Mouse (Mus musculus): ENCODE data around the gene Ptpre. TPM values are rescaled to one million over a fixed set of nuclear protein-coding genes. Genes with fewer than 3 reads are reported as not detected.

The Ptpre gene
- polyA plus RNA-seq, 1 experiment: 6.4 TPM

- DNase-seq (ENCODE audit: low read depth, low spot score): peak; percentile 75
- WGBS: 49% methylated on average over 8 of the region's 8 CpGs
These were observed 94.7 kb downstream of the Ptpre start for GRCm38 (mm10) chr7:135631776-135632552.

GRCm38 (mm10) chr7:135632716-135633258, 95.5 kb downstream of the Ptpre start:
- DNase-seq (ENCODE audit: low read depth, low spot score): no peak
- WGBS: 72% methylated on average over 7 of the region's 7 CpGs

- WGBS: 83% methylated on average over 16 of the region's 16 CpGs
- no peak for DNase-seq (ENCODE audit: low read depth, low spot score)
These were observed 97.8 kb downstream of the Ptpre start for GRCm38 (mm10) chr7:135634851-135635624.

GRCm38 (mm10) chr7:135637406-135637980, 100.2 kb downstream of the Ptpre start:
- WGBS: 27% methylated on average over 13 of the region's 13 CpGs
- DNase-seq (ENCODE audit: low read depth, low spot score): no peak

- DNase-seq (ENCODE audit: low read depth, low spot score): no peak
- WGBS: 74% methylated on average over 2 of the region's 2 CpGs
These were observed 102.1 kb downstream of the Ptpre start for GRCm38 (mm10) chr7:135639361-135639760.

GRCm38 (mm10) chr7:135641698-135642507, 104.6 kb downstream of the Ptpre start:
- DNase-seq (ENCODE audit: low read depth, low spot score): no peak
- 56% methylated on average over 14 of the region's 14 CpGs for WGBS

GRCm38 (mm10) chr7:135644452-135644851, 107.2 kb downstream of the Ptpre start:
- DNase-seq (ENCODE audit: low read depth, low spot score): no peak
- 79% methylated on average over 1 of the region's 1 CpGs for WGBS

GRCm38 (mm10) chr7:135646976-135647375, 109.7 kb downstream of the Ptpre start:
- WGBS: 81% methylated on average over 6 of the region's 6 CpGs
- DNase-seq (ENCODE audit: low read depth, low spot score): no peak

- 76% methylated on average over 8 of the region's 8 CpGs for WGBS
- no peak for DNase-seq (ENCODE audit: low read depth, low spot score)
These were observed 111.5 kb downstream of the Ptpre start for GRCm38 (mm10) chr7:135648821-135649220.

- 82% methylated on average over 1 of the region's 1 CpGs for WGBS
- no peak for DNase-seq (ENCODE audit: low read depth, low spot score)
These were observed 112.0 kb downstream of the Ptpre start for GRCm38 (mm10) chr7:135649306-135649705.

- 75% methylated on average over 5 of the region's 5 CpGs for WGBS
- no peak for DNase-seq (ENCODE audit: low read depth, low spot score)
These were observed 112.8 kb downstream of the Ptpre start for GRCm38 (mm10) chr7:135650061-135650460.

GRCm38 (mm10) chr7:135651831-135652511, 114.7 kb downstream of the Ptpre start:
- no peak for DNase-seq (ENCODE audit: low read depth, low spot score)
- WGBS: 47% methylated on average over 18 of the region's 18 CpGs

- DNase-seq (ENCODE audit: low read depth, low spot score): no peak
- WGBS: 80% methylated on average over 11 of the region's 11 CpGs
These were observed 115.5 kb downstream of the Ptpre start for GRCm38 (mm10) chr7:135652781-135653180.

- 89% methylated on average over 7 of the region's 7 CpGs for WGBS
- DNase-seq (ENCODE audit: low read depth, low spot score): no peak
These were observed 116.3 kb downstream of the Ptpre start for GRCm38 (mm10) chr7:135653601-135654000.

GRCm38 (mm10) chr7:135654288-135654687, 117.0 kb downstream of the Ptpre start:
- 86% methylated on average over 6 of the region's 6 CpGs for WGBS
- no peak for DNase-seq (ENCODE audit: low read depth, low spot score)

GRCm38 (mm10) chr7:135655113-135655512, 117.8 kb downstream of the Ptpre start:
- 79% methylated on average over 4 of the region's 4 CpGs for WGBS
- no peak for DNase-seq (ENCODE audit: low read depth, low spot score)

GRCm38 (mm10) chr7:135658150-135658549, 120.9 kb downstream of the Ptpre start:
- DNase-seq (ENCODE audit: low read depth, low spot score): no peak
- 77% methylated on average over 7 of the region's 7 CpGs for WGBS

GRCm38 (mm10) chr7:135659314-135659935, 122.1 kb downstream of the Ptpre start:
- DNase-seq (ENCODE audit: low read depth, low spot score): no peak
- WGBS: 79% methylated on average over 5 of the region's 5 CpGs

- no peak for DNase-seq (ENCODE audit: low read depth, low spot score)
These were observed 123.0 kb downstream of the Ptpre start for GRCm38 (mm10) chr7:135660314-135660713.
